Mouse (Mus musculus): ENCODE measurements around the gene Rnf38. TPM values are rescaled to one million over a fixed set of nuclear protein-coding genes. Genes with fewer than 3 reads are reported as not detected.
A peak's percentile ranks its signal among the peaks of the same experiment; 100 is the strongest.

Gene Rnf38
- total RNA-seq, 1 experiment: 19.6 TPM

DNA sequence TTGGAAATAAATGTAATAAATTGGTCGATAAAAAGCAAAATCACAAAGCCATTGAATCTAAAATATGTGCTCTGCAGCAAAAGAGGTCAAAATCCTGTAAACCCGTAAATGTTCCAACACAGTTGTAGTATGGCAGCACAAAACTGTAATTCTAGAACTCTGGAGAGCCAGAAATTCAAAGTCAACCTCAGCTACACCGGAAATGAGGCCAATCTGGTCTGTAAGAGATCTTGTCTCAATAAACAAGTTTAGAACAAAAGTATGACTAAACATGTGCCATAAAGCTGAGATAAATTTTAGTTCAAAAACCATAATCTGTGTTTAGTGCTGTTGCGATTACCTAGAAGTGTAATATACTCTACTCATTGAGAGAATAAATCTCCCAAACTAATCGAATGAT lies 69.0 kb downstream of the Rnf38 start:
- Histone ChIP-seq H3K4me1 (ENCODE audit: control insufficient read depth in 2 of 2, insufficient read depth in 2 of 2, low read length in 2 of 2, poor library complexity in 1 of 2) (peaks cover 2 to 15% of the 10 kb centered on the region in 2 experiments; a peak in 3 of 4 replicates), H3K9me3 (ENCODE audit: control insufficient read depth, insufficient read depth, low read depth, low read length) (no peaks in the 10 kb centered on the region), H3K4me3 (ENCODE audit: insufficient read depth in 1 of 2, low read depth in 1 of 2, low read length in 2 of 2, poor library complexity in 1 of 2, severe bottlenecking in 1 of 2) (no peak overlapping the region), H3K9ac (ENCODE audit: insufficient read depth, low read depth, low read length, poor library complexity, severe bottlenecking) (no peak overlapping the region), H3K27ac (ENCODE audit: insufficient read depth, low read depth, low read length, poor library complexity, severe bottlenecking) (no peak overlapping the region), H3K36me3 (ENCODE audit: control insufficient read depth, insufficient read depth, low read length, poor library complexity, severe bottlenecking) (no peaks in the 10 kb centered on the region)
- TF ChIP-seq MAFK (IDR thresholded peaks at IDR 0.05; ENCODE audit: insufficient read depth, low read depth, low read length) (no peak), HCFC1 (IDR thresholded peaks at IDR 0.05; ENCODE audit: borderline replicate concordance, insufficient read depth, low read length) (no peak), ZNF384 (IDR thresholded peaks at IDR 0.05; ENCODE audit: low read depth, low read length) (no peak), ZC3H11A (IDR thresholded peaks at IDR 0.05; ENCODE audit: borderline replicate concordance, low read depth, low read length) (no peak), CHD2 (IDR thresholded peaks at IDR 0.05; ENCODE audit: low read depth, low read length) (no peak)
- in situ Hi-C loops (cut with MboI; ENCODE audit: low sequenced_read_pairs in 2 of 2, unreplicated experiment in 2 of 2): no loop called here
- no peak for DNase-seq (ENCODE audit: low read depth, low spot score)

DNA sequence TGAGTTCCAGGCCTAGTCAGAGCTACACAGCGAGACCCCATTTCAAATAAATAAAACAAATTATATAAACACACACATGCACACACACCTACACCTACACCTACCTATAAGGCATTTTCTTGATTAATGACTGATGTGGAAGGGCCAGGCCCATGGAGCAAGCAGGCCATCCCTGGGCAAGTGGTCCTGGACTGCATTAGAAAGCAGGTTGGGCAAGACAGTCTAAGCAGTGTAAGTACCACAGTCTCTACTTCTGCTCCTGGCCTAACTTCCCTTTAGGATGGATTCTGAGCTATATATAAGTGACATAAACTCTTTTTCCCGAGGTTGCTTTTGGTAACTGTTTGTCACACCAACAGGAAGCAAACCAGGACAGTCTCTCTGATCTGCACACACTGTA lies 70.6 kb downstream of the Rnf38 start:
- H3K4me3 ChIP-seq (ENCODE audit: insufficient read depth in 1 of 2, low read depth in 1 of 2, low read length in 2 of 2, poor library complexity in 1 of 2, severe bottlenecking in 1 of 2): no peak overlapping the region
- DNase-seq (ENCODE audit: low read depth, low spot score): no peak
- H3K36me3 ChIP-seq (ENCODE audit: control insufficient read depth, insufficient read depth, low read length, poor library complexity, severe bottlenecking): no peaks in the 10 kb centered on the region
- H3K9ac ChIP-seq (ENCODE audit: insufficient read depth, low read depth, low read length, poor library complexity, severe bottlenecking): no peak overlapping the region
- H3K4me1 ChIP-seq (ENCODE audit: control insufficient read depth in 2 of 2, insufficient read depth in 2 of 2, low read length in 2 of 2, poor library complexity in 1 of 2): peaks cover 2 to 12% of the 10 kb centered on the region in 2 experiments; a peak in 3 of 4 replicates
- H3K27ac ChIP-seq (ENCODE audit: insufficient read depth, low read depth, low read length, poor library complexity, severe bottlenecking): no peak overlapping the region
- in situ Hi-C loops (cut with MboI; ENCODE audit: low sequenced_read_pairs in 2 of 2, unreplicated experiment in 2 of 2): no loop called here
- TF ChIP-seq HCFC1 (IDR thresholded peaks at IDR 0.05; ENCODE audit: borderline replicate concordance, insufficient read depth, low read length): no peak
- no peak for TF ChIP-seq ZC3H11A (IDR thresholded peaks at IDR 0.05; ENCODE audit: borderline replicate concordance, low read depth, low read length)
- no peak for TF ChIP-seq CHD2 (IDR thresholded peaks at IDR 0.05; ENCODE audit: low read depth, low read length)
- TF ChIP-seq ZNF384 (IDR thresholded peaks at IDR 0.05; ENCODE audit: low read depth, low read length): no peak
- TF ChIP-seq MAFK (IDR thresholded peaks at IDR 0.05; ENCODE audit: insufficient read depth, low read depth, low read length): no peak
- H3K9me3 ChIP-seq (ENCODE audit: control insufficient read depth, insufficient read depth, low read depth, low read length): no peaks in the 10 kb centered on the region

- in situ Hi-C loops (cut with MboI; ENCODE audit: low sequenced_read_pairs in 2 of 2, unreplicated experiment in 2 of 2): no loop called here
- TF ChIP-seq MAFK (IDR thresholded peaks at IDR 0.05; ENCODE audit: insufficient read depth, low read depth, low read length) (no peak), CHD2 (IDR thresholded peaks at IDR 0.05; ENCODE audit: low read depth, low read length) (no peak), ZC3H11A (IDR thresholded peaks at IDR 0.05; ENCODE audit: borderline replicate concordance, low read depth, low read length) (no peak), HCFC1 (IDR thresholded peaks at IDR 0.05; ENCODE audit: borderline replicate concordance, insufficient read depth, low read length) (no peak), ZNF384 (IDR thresholded peaks at IDR 0.05; ENCODE audit: low read depth, low read length) (no peak)
- H3K4me3 ChIP-seq (ENCODE audit: insufficient read depth in 1 of 2, low read depth in 1 of 2, low read length in 2 of 2, poor library complexity in 1 of 2, severe bottlenecking in 1 of 2): 0 out of 4 replicates have a peak overlapping the region, but pooled peaks of 1 of the 2 experiments have one; percentile 37
- peaks cover 2 to 7% of the 10 kb centered on the region in 2 experiments; a peak in 3 of 4 replicates for H3K4me1 ChIP-seq (ENCODE audit: control insufficient read depth in 2 of 2, insufficient read depth in 2 of 2, low read length in 2 of 2, poor library complexity in 1 of 2)
- DNase-seq (ENCODE audit: low read depth, low spot score): no peak
- H3K27ac ChIP-seq (ENCODE audit: insufficient read depth, low read depth, low read length, poor library complexity, severe bottlenecking): no peak overlapping the region
- no peak overlapping the region for H3K9ac ChIP-seq (ENCODE audit: insufficient read depth, low read depth, low read length, poor library complexity, severe bottlenecking)
- no peaks in the 10 kb centered on the region for H3K36me3 ChIP-seq (ENCODE audit: control insufficient read depth, insufficient read depth, low read length, poor library complexity, severe bottlenecking)
- H3K9me3 ChIP-seq (ENCODE audit: control insufficient read depth, insufficient read depth, low read depth, low read length): no peaks in the 10 kb centered on the region
These were observed 72.4 kb downstream of the Rnf38 start for GRCm38 (mm10) chr4:44160990-44161689.

- in situ Hi-C loops (cut with MboI; ENCODE audit: low sequenced_read_pairs in 2 of 2, unreplicated experiment in 2 of 2): no loop called here
- TF ChIP-seq ZNF384 (IDR thresholded peaks at IDR 0.05; ENCODE audit: low read depth, low read length) (no peak), HCFC1 (IDR thresholded peaks at IDR 0.05; ENCODE audit: borderline replicate concordance, insufficient read depth, low read length) (no peak), CHD2 (IDR thresholded peaks at IDR 0.05; ENCODE audit: low read depth, low read length) (no peak), MAFK (IDR thresholded peaks at IDR 0.05; ENCODE audit: insufficient read depth, low read depth, low read length) (no peak), ZC3H11A (IDR thresholded peaks at IDR 0.05; ENCODE audit: borderline replicate concordance, low read depth, low read length) (no peak)
- H3K9ac ChIP-seq (ENCODE audit: insufficient read depth, low read depth, low read length, poor library complexity, severe bottlenecking): no peak overlapping the region
- H3K36me3 ChIP-seq (ENCODE audit: control insufficient read depth, insufficient read depth, low read length, poor library complexity, severe bottlenecking): no peaks in the 10 kb centered on the region
- peaks cover 2 to 4% of the 10 kb centered on the region in 2 experiments; a peak in 3 of 4 replicates for H3K4me1 ChIP-seq (ENCODE audit: control insufficient read depth in 2 of 2, insufficient read depth in 2 of 2, low read length in 2 of 2, poor library complexity in 1 of 2)
- H3K9me3 ChIP-seq (ENCODE audit: control insufficient read depth, insufficient read depth, low read depth, low read length): no peaks in the 10 kb centered on the region
- no peak for DNase-seq (ENCODE audit: low read depth, low spot score)
- no peak overlapping the region for H3K4me3 ChIP-seq (ENCODE audit: insufficient read depth in 1 of 2, low read depth in 1 of 2, low read length in 2 of 2, poor library complexity in 1 of 2, severe bottlenecking in 1 of 2)
- no peak overlapping the region for H3K27ac ChIP-seq (ENCODE audit: insufficient read depth, low read depth, low read length, poor library complexity, severe bottlenecking)
These were observed 73.8 kb downstream of the Rnf38 start for GRCm38 (mm10) chr4:44159839-44160238.
